Mouse (Mus musculus): ENCODE data around the gene Calr.

Gene Calr

GRCm38 (mm10) chr8:84822723-84823122 lies 24.0 kb downstream of the Calr start, which contains the start of gene Dand5:
Dand5 (minus strand) TSS chr8:84822823.
- in situ Hi-C loops (cut with MboI; ENCODE audit: low sequenced_read_pairs), result no loop called here

GRCm38 (mm10) chr8:84816117-84816516 lies 30.6 kb downstream of the Calr start:
- in situ Hi-C loops (cut with MboI; ENCODE audit: low sequenced_read_pairs), result no loop called here

DNA sequence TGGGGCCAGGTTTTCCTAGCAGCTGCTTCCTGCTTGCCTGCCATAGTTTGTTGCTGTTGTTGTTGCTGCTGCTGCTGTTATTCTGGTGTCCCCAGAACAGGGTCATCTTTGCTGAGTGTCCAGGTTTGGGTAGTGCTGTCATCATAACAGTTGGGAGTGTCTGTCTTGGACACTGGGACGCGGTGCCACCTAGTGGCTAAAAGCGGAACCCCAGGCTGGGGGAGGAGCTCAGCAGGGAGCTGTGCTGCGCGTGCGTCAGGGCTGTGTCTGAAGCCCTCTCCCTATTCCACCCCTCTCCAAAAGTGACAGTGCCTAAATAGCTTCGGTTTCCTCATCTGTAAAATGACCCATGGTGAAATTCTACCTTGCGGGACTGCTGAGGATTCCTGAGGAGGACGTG lies 31.2 kb downstream of the Calr start:
- in situ Hi-C loops (cut with MboI; ENCODE audit: low sequenced_read_pairs), result no loop called here

- in situ Hi-C loops (cut with MboI; ENCODE audit: low sequenced_read_pairs), result loop anchor here (5.0 kb wide), 1 partner anchor 102 kb away; no protein-coding TSS in a partner anchor
Measured at GRCm38 (mm10) chr8:84814555-84815441, 31.9 kb downstream of the Calr start.

- in situ Hi-C loops (cut with MboI; ENCODE audit: low sequenced_read_pairs), result loop anchor here (5.0 kb wide), 1 partner anchor 102 kb away; no protein-coding TSS in a partner anchor
Measured at GRCm38 (mm10) chr8:84814240-84814554, 32.5 kb downstream of the Calr start.

DNA sequence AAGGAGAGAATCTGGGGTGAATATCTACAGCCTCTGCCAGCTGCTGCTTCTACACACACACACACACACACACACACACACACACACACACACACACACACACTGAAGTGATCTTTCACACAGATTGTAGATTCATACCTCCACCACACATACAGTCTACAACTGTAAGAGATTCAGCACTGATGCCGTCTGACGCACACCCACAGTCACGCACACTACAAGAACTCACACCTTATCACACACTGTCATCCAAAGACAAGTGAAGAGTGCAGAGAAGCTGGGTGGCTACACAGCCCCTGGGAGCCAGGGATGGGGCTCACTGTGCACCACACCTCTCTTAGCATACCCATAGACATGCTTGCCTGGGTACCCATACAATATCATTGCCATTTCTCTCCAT lies 32.9 kb downstream of the Calr start:
- in situ Hi-C loops (cut with MboI; ENCODE audit: low sequenced_read_pairs), result loop anchor here (5.0 kb wide), 1 partner anchor 102 kb away; no protein-coding TSS in a partner anchor

GRCm38 (mm10) chr8:84813059-84813458 lies 33.7 kb downstream of the Calr start:
- in situ Hi-C loops (cut with MboI; ENCODE audit: low sequenced_read_pairs), result loop anchor here (5.0 kb wide), 1 partner anchor 101 kb away; no protein-coding TSS in a partner anchor

GRCm38 (mm10) chr8:84811303-84811702 lies 35.4 kb downstream of the Calr start:
- in situ Hi-C loops (cut with MboI; ENCODE audit: low sequenced_read_pairs), result loop anchor here (5.0 kb wide), 1 partner anchor 99 kb away; no protein-coding TSS in a partner anchor

DNA sequence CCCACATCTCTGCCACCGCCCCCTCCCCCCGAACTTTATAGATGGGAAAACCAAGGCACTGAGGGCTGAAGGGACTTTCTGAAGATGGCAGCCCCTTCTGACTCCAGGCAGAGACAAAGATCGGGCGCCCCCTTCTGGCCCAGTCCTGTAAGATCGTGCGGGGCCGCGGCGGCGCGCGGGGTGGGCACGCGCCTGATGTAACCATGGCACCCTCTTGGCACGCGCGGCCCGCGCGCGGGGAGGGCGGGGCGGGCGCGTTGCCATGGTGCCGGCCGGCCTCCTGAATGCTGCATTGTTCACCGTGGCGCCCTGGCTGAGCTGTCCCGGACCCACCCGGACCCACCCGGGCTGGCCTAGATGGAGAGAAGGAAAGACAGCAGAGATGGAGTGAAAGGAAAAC lies 35.8 kb downstream of the Calr start:
- in situ Hi-C loops (cut with MboI; ENCODE audit: low sequenced_read_pairs), result loop anchor here (5.0 kb wide), 1 partner anchor 99 kb away; no protein-coding TSS in a partner anchor

GRCm38 (mm10) chr8:84809941-84810280 lies 36.8 kb downstream of the Calr start:
- in situ Hi-C loops (cut with MboI; ENCODE audit: low sequenced_read_pairs), result loop anchor here (5.0 kb wide), 1 partner anchor 98 kb away; no protein-coding TSS in a partner anchor

DNA sequence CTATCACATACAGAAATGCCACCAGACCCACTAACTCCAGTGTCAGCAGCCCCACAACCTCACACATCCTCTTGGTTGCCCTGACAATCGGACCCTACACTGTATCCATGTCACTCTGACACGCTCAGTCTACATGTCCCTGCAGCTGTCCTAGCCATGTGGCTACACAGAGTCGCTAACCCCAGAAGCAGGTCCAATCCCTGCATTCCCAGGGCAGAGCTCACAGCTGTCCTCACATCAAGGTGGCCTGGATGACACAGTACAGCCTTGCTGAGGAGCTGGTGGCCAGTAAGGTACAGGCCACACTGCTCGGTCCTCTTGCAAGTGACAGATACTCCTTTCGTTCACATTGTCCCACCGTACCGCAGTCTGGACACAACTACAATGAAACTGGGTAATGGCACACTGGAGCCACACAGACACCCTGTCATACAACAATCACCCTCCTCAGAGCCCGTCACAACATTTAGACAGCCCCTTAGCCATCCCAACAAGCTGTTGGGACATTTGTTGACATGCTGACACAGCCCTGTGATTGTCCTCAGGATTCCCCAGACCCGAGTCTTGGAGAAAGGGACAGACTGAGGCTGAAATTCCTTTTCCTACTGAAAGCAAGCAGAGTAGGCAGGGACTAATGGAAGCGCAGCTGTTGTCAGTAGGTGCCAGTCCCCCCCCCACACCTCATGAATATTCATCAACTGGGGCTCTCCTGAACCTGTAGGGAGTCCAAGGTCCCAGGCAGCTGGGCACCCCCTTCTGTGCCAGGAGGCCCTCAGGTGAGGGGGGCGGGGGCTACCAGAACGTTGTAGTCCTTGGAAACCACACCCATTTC lies 37.4 kb downstream of the Calr start:
- in situ Hi-C loops (cut with MboI; ENCODE audit: low sequenced_read_pairs), result no loop called here

GRCm38 (mm10) chr8:84806031-84806430 lies 40.7 kb downstream of the Calr start:
- in situ Hi-C loops (cut with MboI; ENCODE audit: low sequenced_read_pairs), result no loop called here

DNA sequence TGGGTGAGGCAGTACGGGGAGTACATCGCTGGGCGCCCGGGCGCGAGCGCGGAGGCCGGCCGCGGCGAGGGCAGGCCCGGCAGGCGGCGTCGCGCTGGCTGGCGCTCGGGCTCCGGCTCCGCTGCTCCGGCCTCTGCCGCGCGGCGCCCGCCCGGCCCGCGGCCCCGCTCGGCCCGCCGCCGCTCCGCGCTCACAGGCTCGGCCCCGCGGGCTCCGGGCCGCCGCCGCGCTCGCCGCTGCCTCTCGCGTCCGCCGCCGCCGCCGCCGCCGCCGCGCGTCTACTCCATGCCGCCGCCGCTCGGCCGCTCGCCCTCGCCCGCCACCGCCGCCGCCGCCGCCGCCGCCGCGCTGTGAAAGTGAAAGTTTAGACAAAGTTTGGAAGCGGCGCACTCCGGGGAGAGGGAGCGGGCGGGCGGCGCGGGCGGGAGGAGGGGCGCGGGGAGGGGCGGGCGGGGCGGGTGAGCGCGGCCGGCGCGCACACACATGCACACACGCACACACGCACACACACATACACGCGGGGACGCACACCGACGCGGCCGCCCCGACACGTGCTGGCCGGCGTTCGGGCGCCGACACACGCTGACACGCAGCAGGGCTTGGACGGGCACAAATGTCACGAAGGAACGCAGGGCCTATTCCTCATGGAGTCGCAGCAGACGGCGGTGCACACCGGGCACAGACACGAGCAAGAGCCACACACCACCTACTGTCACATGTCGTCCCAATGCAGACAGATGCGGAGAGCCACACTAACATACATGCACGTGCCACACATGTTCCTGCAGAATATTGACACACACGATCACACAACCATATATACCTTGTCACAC lies 46.5 kb downstream of the Calr start, which contains the start of gene Nfix:
Nfix (minus strand) TSS at position 346 of the 833 bp plus-strand sequence.
- in situ Hi-C loops (cut with MboI; ENCODE audit: low sequenced_read_pairs), result no loop called here

DNA sequence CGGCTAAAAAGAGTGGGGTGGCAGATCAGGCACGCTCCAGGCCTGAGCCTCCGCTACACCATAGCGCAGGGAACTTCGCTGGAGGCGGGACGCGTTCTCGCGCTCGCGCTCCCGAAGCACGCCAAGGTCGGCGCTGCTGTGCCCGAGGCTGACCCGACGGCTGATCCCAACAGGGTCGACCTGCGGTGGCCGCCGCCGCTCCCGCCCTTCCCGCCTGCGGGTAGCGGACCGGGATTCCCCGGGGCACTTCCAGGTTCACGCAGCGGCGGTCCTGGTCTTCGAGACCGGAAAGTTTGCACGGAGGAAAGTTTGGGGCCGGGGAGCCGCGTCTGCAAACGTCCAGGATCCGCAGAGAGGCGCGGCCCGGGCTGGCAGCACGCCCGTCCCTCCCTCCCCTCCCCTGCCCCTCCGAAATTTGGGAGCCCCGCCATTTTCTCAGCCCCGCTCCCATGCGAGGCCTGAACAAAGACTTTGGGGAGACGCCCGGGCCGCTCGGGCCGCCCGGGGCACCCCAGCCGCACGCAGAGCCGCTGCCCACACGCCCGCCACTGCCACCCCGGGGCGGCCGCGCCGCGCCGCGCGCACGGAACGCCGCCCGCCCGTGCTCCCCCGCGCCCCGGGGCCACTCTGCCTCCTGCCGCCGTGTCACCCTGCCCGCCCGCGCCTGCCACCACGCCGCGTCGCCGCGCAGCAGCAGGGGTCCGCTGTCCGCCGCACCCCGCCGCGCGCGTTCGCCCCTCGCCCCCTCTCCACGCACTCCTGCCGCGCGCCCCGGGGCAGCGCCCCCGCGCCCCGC lies 47.4 kb downstream of the Calr start:
- in situ Hi-C loops (cut with MboI; ENCODE audit: low sequenced_read_pairs), result no loop called here

DNA sequence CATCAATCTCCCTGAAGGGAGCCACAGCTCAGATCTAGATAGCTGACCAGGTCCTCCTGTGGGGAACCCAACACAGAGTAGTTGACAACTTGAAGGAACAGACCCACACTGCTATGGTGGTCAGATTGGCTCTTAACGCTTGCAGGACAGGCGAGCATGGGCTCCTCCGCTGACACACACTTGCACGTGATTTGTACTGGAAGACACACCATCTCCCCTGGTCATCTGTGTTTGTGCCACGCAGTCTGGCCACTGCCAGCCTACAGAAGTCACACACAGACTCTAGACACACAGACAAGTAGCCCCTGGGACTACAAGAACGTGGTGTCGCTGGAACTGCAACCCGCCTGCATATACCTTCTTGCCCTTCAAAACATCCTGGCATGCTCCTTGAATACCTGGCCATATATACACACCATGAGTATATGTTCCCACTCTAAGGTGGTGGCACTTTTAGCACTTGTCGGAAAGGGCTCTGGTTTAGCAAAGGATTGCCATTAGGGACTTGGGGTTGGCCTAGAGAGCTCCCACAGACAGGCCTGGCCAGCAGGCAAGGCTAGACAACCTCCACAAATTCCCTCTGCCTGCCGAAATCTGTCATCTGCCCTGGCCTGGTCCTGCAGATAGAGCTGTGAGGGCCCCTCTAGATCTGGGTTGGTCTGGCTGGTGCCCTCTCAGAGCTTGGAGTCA lies 48.1 kb downstream of the Calr start:
- in situ Hi-C loops (cut with MboI; ENCODE audit: low sequenced_read_pairs), result no loop called here

- in situ Hi-C loops (cut with MboI; ENCODE audit: low sequenced_read_pairs), result no loop called here
Measured at GRCm38 (mm10) chr8:84797971-84798370, 48.8 kb downstream of the Calr start.

DNA sequence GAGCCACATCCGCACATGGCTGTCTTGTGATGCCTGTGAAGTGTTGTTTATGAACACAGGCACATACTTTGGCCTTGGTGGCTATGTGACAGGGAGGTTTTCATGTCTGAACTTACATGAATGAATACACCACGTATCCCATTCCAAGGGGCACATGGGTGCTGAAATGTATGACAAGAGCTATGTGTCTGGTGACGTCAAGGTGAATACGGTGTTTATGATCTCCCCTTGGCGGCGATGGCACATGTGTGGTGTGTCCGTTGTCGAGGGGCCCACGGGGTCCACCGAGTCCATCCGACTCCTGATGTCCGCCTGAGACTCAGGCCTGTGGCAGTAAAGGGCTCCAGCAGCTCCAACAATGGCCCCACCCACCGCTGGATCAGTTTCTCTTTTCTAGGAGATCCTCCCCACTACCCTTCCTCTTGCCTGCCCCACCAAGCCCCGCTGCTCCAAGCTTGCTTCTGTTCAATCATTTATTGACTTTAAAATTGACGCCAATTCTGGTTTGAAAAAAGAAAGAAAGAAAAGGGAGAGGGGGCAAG lies 49.4 kb downstream of the Calr start:
- in situ Hi-C loops (cut with MboI; ENCODE audit: low sequenced_read_pairs), result no loop called here

GRCm38 (mm10) chr8:84794486-84794885 lies 52.2 kb downstream of the Calr start:
- in situ Hi-C loops (cut with MboI; ENCODE audit: low sequenced_read_pairs), result no loop called here
